ENCODE assay signal across 8 mouse cellular contexts in the genomic region with DNA sequence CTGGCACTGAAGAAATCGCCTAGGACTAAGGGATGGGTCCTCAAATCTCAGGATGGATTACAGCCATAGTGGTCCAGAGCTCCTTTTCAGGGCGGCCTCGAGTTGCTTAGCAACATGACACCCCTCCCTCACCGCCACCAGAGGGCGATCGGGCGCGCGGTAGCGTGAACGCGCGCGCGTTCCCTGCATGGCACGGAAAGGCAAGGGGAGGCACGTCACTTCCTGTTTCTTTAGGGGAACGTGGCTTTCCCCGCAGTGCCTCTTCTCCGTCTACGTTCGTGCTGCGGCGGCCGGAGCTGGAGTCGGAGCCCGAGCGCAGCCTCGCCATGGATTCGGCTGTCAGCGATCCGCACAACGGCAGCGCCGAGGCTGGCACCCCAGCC. TPM values are rescaled to one million over a fixed set of nuclear protein-coding genes. Genes with fewer than 3 reads are reported as not detected.
DNase-seq lines count a peak whose midpoint lies in the region; ATAC-seq and TF ChIP-seq lines count a peak whose summit lies in the region.

H13 (plus strand) TSS at position 206 of the 383 bp plus-strand sequence.

- H3K4me3 ChIP-seq in bone marrow macrophage, adult 2 months (ENCODE audit: insufficient read depth, low read length) = peak within 1 kb of the TSS; percentile 72
- peak within 1 kb of the TSS; percentile 97 for H3K4me3 ChIP-seq in embryonic fibroblast, embryonic 13.5 days (ENCODE audit: insufficient read depth, low read length)
- peak within 1 kb of the TSS; percentile 99 for H3K4me3 ChIP-seq in heart, embryonic 11.5 days (ENCODE audit: low read depth, low read length)
- H3K4me3 ChIP-seq in kidney, embryonic 16.5 days (ENCODE audit: low read length) = peak within 1 kb of the TSS; percentile 88
- peak within 1 kb of the TSS; percentile 82 for H3K4me3 ChIP-seq in liver, adult 2 months (ENCODE audit: insufficient read depth, low read depth, low read length)
- H3K4me3 ChIP-seq in myocyte = peak within 1 kb of the TSS; percentile 90

- no peaks in the 10 kb centered on the region for H3K9me3 ChIP-seq in heart, embryonic 11.5 days (replicated peaks; ENCODE audit: control insufficient read depth, low read length)
- H3K9me3 ChIP-seq in kidney, embryonic 16.5 days (ENCODE audit: low read length) = no peaks in the 10 kb centered on the region

- H3ac ChIP-seq in myocyte (ENCODE audit: control insufficient read depth, insufficient read length) = peak within 1 kb of the TSS; percentile 88

- TF ChIP-seq CTCF in bone marrow macrophage, adult 2 months (IDR thresholded peaks at IDR 0.05; ENCODE audit: low read depth, low read length) = peak; percentile 42; the same call in 1 of the 2 replicates
- peak; percentile 99 for TF ChIP-seq CTCF in embryonic fibroblast, embryonic 13.5 days (IDR thresholded peaks at IDR 0.05; ENCODE audit: borderline replicate concordance, insufficient read depth, low read length)
- TF ChIP-seq CTCF in liver, adult 2 months (IDR thresholded peaks at IDR 0.05; ENCODE audit: low read depth, low read length) = peak; percentile 97

- DNase-seq in A20 (ENCODE audit: low read depth, low spot score) = peak; percentile 95
- peak; percentile 78 for DNase-seq in liver, adult 2 months (ENCODE audit: extremely low read depth, low read depth, low spot score)
- DNase-seq in splenic B cell, adult 2 months (ENCODE audit: low read depth, low spot score) = peak; percentile 97

- peaks cover 18% of the 10 kb centered on the region for H3K4me1 ChIP-seq in bone marrow macrophage, adult 2 months (ENCODE audit: control insufficient read depth, insufficient read depth, low read length)
- peaks cover 16% of the 10 kb centered on the region; the same call in 1 of the 2 replicates for H3K4me1 ChIP-seq in embryonic fibroblast, embryonic 13.5 days (ENCODE audit: control insufficient read depth, insufficient read depth, low read length)
- H3K4me1 ChIP-seq in heart, embryonic 11.5 days (ENCODE audit: control insufficient read depth, insufficient read depth, low read length) = peaks cover 33% of the 10 kb centered on the region
- H3K4me1 ChIP-seq in kidney, embryonic 16.5 days (ENCODE audit: insufficient read depth, low read length) = peaks cover 35% of the 10 kb centered on the region
- H3K4me1 ChIP-seq in liver, adult 2 months (ENCODE audit: control insufficient read depth, insufficient read depth, low read length) = peaks cover 27% of the 10 kb centered on the region

- ATAC-seq in heart, embryonic 11.5 days (replicated peaks; ENCODE audit: insufficient number of reproducible peaks, low FRiP score, low TSS enrichment) = peak; percentile 54
- ATAC-seq in kidney, embryonic 16.5 days (ENCODE audit: low FRiP score, low TSS enrichment) = peak; percentile 78

- peak within 1 kb of the TSS; percentile 31 for H3K27ac ChIP-seq in bone marrow macrophage, adult 2 months (ENCODE audit: insufficient read depth, low read depth, low read length)
- peak within 1 kb of the TSS; percentile 60 for H3K27ac ChIP-seq in embryonic fibroblast, embryonic 13.5 days (ENCODE audit: insufficient read depth, low read length)
- peak within 1 kb of the TSS; percentile 94 for H3K27ac ChIP-seq in heart, embryonic 11.5 days (ENCODE audit: low read depth, low read length)
- peak within 1 kb of the TSS; percentile 90 for H3K27ac ChIP-seq in kidney, embryonic 16.5 days (ENCODE audit: low read length)
- H3K27ac ChIP-seq in liver, adult 2 months (replicated peaks; ENCODE audit: insufficient read depth, low read depth, low read length) = peak within 1 kb of the TSS; percentile 73

- H3K36me3 ChIP-seq in heart, embryonic 11.5 days (ENCODE audit: control insufficient read depth, insufficient read depth, low read length) = no peaks in the 10 kb centered on the region
- H3K36me3 ChIP-seq in kidney, embryonic 16.5 days (ENCODE audit: insufficient read depth, low read length) = peaks cover 12% of the 10 kb centered on the region; the same call in 1 of the 2 replicates
- no peaks in the 10 kb centered on the region for H3K36me3 ChIP-seq in liver, adult 2 months (ENCODE audit: control insufficient read depth, insufficient read depth, low read length)
- no peaks in the 10 kb centered on the region for H3K36me3 ChIP-seq in myocyte (ENCODE audit: control insufficient read depth, insufficient read depth)
- H3K36me3 ChIP-seq in splenic B cell, adult 2 months (ENCODE audit: control insufficient read depth, insufficient read depth, low read length, poor library complexity, severe bottlenecking) = no peaks in the 10 kb centered on the region

- H3K27me3 ChIP-seq in heart, embryonic 11.5 days (ENCODE audit: control insufficient read depth, insufficient read depth, low read length) = no peaks in the 10 kb centered on the region
- no peaks in the 10 kb centered on the region for H3K27me3 ChIP-seq in kidney, embryonic 16.5 days (ENCODE audit: insufficient read depth, low read length)
- no peaks in the 10 kb centered on the region for H3K27me3 ChIP-seq in liver, adult 2 months (ENCODE audit: control insufficient read depth, insufficient read depth, low read length)
- no peaks in the 10 kb centered on the region for H3K27me3 ChIP-seq in myocyte (ENCODE audit: control insufficient read depth, insufficient read depth, insufficient read length)
- H3K27me3 ChIP-seq in splenic B cell, adult 2 months (ENCODE audit: control insufficient read depth, insufficient read depth, low read length, poor library complexity, severe bottlenecking) = no peaks in the 10 kb centered on the region

- peaks cover 34% of the 10 kb centered on the region for H3K79me2 ChIP-seq in liver, adult 2 months (ENCODE audit: control insufficient read depth, insufficient read depth, low read length)
- H3K79me2 ChIP-seq in myocyte (ENCODE audit: control insufficient read depth, insufficient read depth) = peaks cover 48% of the 10 kb centered on the region

- peak within 1 kb of the TSS; percentile 98 for H3K9ac ChIP-seq in heart, embryonic 11.5 days (ENCODE audit: low read depth, low read length)
- H3K9ac ChIP-seq in kidney, embryonic 16.5 days (replicated peaks; ENCODE audit: low read length) = peak within 1 kb of the TSS; percentile 93
- peak within 1 kb of the TSS; percentile 94 for H3K9ac ChIP-seq in liver, adult 2 months (ENCODE audit: low read depth, low read length)

- under 1% methylated on average over 35 of the region's 35 CpGs for WGBS in heart, embryonic 11.5 days (ENCODE audit: insufficient replicate concordance)
- WGBS in kidney, embryonic 16.5 days = 0% methylated on average over 35 of the region's 35 CpGs
- WGBS in liver, adult 2 months = 0% methylated on average over 35 of the region's 35 CpGs

- no peak; the same call in 1 of the 2 replicates for TF ChIP-seq POLR2A in bone marrow macrophage, adult 2 months (IDR thresholded peaks at IDR 0.05; ENCODE audit: borderline replicate concordance, low read depth, low read length)
- peak; percentile 99 for TF ChIP-seq POLR2A in embryonic fibroblast, embryonic 13.5 days (IDR thresholded peaks at IDR 0.05; ENCODE audit: low read depth, low read length)
- TF ChIP-seq POLR2A in liver, adult 2 months (IDR thresholded peaks at IDR 0.05; ENCODE audit: extremely low read depth, insufficient read depth, low read length) = peak; percentile 92
- TF ChIP-seq POLR2A in myocyte (IDR thresholded peaks at IDR 0.05; ENCODE audit: insufficient read length, low read depth) = peak; percentile 97

- H3K4me2 ChIP-seq in heart, embryonic 11.5 days = peak within 1 kb of the TSS; percentile 86
- H3K4me2 ChIP-seq in kidney, embryonic 16.5 days (replicated peaks; ENCODE audit: low read depth, low read length) = peak within 1 kb of the TSS; percentile 68
- H3K4me2 ChIP-seq in myocyte (ENCODE audit: low read depth) = peak within 1 kb of the TSS; percentile 97

TF ChIP-seq in myocyte, 11 proteins besides CTCF, POLR2A, EP300 and RAD21:
- TF ChIP-seq SRF (IDR thresholded peaks at IDR 0.05; ENCODE audit: control insufficient read depth, insufficient read length, low read depth) = peak; percentile 83
- TF ChIP-seq USF1 (IDR thresholded peaks at IDR 0.05; ENCODE audit: low read depth) = no peak
- no peak for TF ChIP-seq REST (IDR thresholded peaks at IDR 0.05; ENCODE audit: insufficient read depth, insufficient read length)
- no peak for TF ChIP-seq E2F4 (IDR thresholded peaks at IDR 0.05; ENCODE audit: insufficient read depth)
- no peak for TF ChIP-seq TCF3 (IDR thresholded peaks at IDR 0.05; ENCODE audit: insufficient read length, low read depth)
- no peak for TF ChIP-seq CEBPB (IDR thresholded peaks at IDR 0.05; ENCODE audit: insufficient read depth, poor library complexity, severe bottlenecking)
- TF ChIP-seq MAX (IDR thresholded peaks at IDR 0.05; ENCODE audit: low read depth) = peak; percentile 76
- TF ChIP-seq MYOD1 (IDR thresholded peaks at IDR 0.05; ENCODE audit: control insufficient read depth in 1 of 3, insufficient read length in 2 of 3, low read depth in 2 of 3) = no peak
- TF ChIP-seq TCF12 (IDR thresholded peaks at IDR 0.05; ENCODE audit: insufficient read depth, poor library complexity, severe bottlenecking) = no peak
- TF ChIP-seq MYOG (IDR thresholded peaks at IDR 0.05; ENCODE audit: control insufficient read depth in 1 of 3, insufficient read depth in 1 of 3, insufficient read length in 2 of 3, low read depth in 2 of 3) = peak in 1 of 3 experiments; percentile 6
- TF ChIP-seq POLR2AphosphoS2 (IDR thresholded peaks at IDR 0.05; ENCODE audit: insufficient read length, low read depth) = peak; percentile 99

RNA-seq across cellular contexts. Expression of gene H13, which starts in this region (rescaled TPM):
- polyA plus RNA-seq in bone marrow macrophage, adult 2 months (2012; ENCODE audit: insufficient read depth, insufficient read length, missing spikeins) = 93.6 and 95.2 TPM in 2 replicates
- polyA plus RNA-seq in embryonic fibroblast, embryonic 13.5 days (2011; ENCODE audit: insufficient read length, low read depth, missing spikeins) = 141 and 214 TPM in 2 replicates
- 92.3 and 92.8 TPM in 2 replicates for polyA plus RNA-seq in heart, embryonic 11.5 days (2014; fragmentation: Nextera tagmentation; extraction: Ambion mirVana)
- 158 and 159 TPM in 2 replicates for polyA plus RNA-seq in kidney, embryonic 16.5 days (2015; fragmentation: Nextera tagmentation; extraction: Ambion mirVana)
- 65.5 and 86.1 TPM in 2 replicates for total RNA-seq in liver, adult 2 months (2014; rRNA removed)
- polyA plus RNA-seq in liver, adult 2 months (2012; rRNA removed) = 117 and 148 TPM in 2 replicates
- 190 TPM for polyA plus RNA-seq in myocyte (2012; fragmentation: generic; extraction: Trizol)

Comparison
In these comparisons a context has a peak if more than half of its experiments do, and no peak if none do; other contexts are left out.
1. Peak in every context shown above with its lines: DNase-seq, ATAC-seq, H3K4me3 ChIP-seq and H3K27ac ChIP-seq.
2. H3K27ac ChIP-seq: peak in every context shown above with its lines; median percentile 94 in heart, embryonic 11.5 days; 90 in kidney, embryonic 16.5 days; 73 in liver, adult 2 months; 60 in embryonic fibroblast, embryonic 13.5 days; 31 in bone marrow macrophage, adult 2 months.
3. CTCF ChIP-seq: peak in every context shown above with its lines; median percentile 99 in embryonic fibroblast, embryonic 13.5 days; 97 in liver, adult 2 months; 42 in bone marrow macrophage, adult 2 months.